Mouse (Mus musculus): ENCODE measurements around the gene Atp6v0d1. TPM values are rescaled to one million over a fixed set of nuclear protein-coding genes. Genes with fewer than 3 reads are reported as not detected.

Gene Atp6v0d1
- polyA plus RNA-seq, 1 experiment from 2014 or later = 73.2 TPM

DNA sequence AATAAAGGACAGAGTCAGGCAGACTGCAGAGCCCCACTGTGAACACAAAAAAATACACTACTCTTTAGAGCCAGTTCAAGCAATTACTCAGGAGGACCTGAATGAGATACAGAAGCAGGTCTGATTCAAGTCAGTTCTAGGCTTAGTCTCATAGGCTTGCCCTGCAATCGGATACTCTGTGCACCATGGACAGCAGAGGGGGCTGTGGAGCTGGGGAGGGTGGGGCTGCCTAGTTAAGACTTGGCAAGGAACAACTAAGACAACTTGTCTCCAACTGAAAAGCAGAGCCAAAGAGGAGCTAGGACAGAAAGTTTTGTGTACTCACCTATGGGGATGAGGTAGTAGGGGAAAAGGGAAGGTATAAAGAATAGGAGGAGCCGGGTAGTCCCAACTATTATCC is 34.1 kb downstream of the Atp6v0d1 start:
- no peak overlapping the region for H3K9ac ChIP-seq
- no peaks in the 10 kb centered on the region for H3K27me3 ChIP-seq (replicated peaks)
- H3K4me2 ChIP-seq = no peak overlapping the region
- no peak for ATAC-seq (ENCODE audit: insufficient read depth, low FRiP score, low read depth)
- WGBS = 66% methylated on average over 2 of the region's 2 CpGs
- peaks cover 21% of the 10 kb centered on the region; the same call in 1 of the 2 replicates for H3K4me1 ChIP-seq
- no peak overlapping the region for H3K27ac ChIP-seq
- no peak overlapping the region for H3K4me3 ChIP-seq (replicated peaks)
- H3K9me3 ChIP-seq = no peaks in the 10 kb centered on the region
- peaks cover 9% of the 10 kb centered on the region; the same call in 1 of the 2 replicates for H3K36me3 ChIP-seq

DNA sequence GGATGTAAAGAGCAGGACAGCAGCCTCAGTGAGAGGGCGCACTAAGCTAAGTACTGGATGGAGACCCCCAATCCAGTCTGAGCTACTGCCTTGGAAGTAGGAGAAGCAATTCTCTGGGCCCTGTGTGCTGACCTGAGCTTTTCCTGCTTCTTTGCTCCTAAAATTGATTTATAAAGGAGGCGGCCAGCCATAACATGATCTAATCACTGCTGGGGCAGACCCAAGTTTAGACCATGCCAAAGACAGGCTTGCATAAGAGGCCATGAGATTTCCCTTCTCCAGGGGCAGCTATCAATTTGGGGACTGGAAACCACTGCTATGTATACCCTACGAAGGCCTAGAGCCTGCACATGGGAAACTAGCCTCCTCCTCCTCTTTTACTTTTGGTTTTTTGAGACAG is 36.6 kb downstream of the Atp6v0d1 start:
- Histone ChIP-seq H3K4me3 (replicated peaks) (no peak overlapping the region), H3K4me2 (no peak overlapping the region), H3K4me1 (peaks cover 19% of the 10 kb centered on the region; the same call in 1 of the 2 replicates), H3K9me3 (no peaks in the 10 kb centered on the region), H3K27ac (no peak overlapping the region), H3K36me3 (peaks cover 9% of the 10 kb centered on the region), H3K27me3 (replicated peaks) (no peaks in the 10 kb centered on the region), H3K9ac (no peak overlapping the region)
- ATAC-seq (ENCODE audit: insufficient read depth, low FRiP score, low read depth) = no peak
- 87% methylated on average over 3 of the region's 3 CpGs for WGBS

DNA sequence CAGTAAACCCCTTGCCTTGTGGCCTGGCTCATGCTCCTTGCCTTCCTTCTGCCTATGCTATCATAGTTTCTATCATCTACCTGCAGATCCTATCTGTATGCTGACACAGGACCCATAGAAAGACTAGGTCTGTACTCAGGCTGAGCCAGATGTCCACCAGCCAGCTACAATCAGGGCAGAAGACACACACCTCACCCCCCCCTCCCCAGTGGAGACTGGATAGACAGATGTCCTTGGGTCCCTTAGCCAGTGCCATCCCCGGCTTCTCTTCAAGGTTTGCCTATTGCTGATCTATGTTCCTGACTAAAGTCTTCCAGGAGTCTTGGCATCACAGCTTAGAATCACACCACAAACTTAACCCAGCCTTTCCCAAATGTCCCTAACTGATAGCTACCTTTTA is 37.6 kb downstream of the Atp6v0d1 start:
- Histone ChIP-seq H3K4me3 (replicated peaks) (no peak overlapping the region), H3K9me3 (no peaks in the 10 kb centered on the region), H3K36me3 (peaks cover 9% of the 10 kb centered on the region), H3K4me2 (no peak overlapping the region), H3K27ac (no peak overlapping the region), H3K4me1 (peaks cover 9% of the 10 kb centered on the region; the same call in 1 of the 2 replicates), H3K9ac (no peak overlapping the region), H3K27me3 (replicated peaks) (no peaks in the 10 kb centered on the region)
- 93% methylated on average over 1 of the region's 1 CpGs for WGBS
- ATAC-seq (ENCODE audit: insufficient read depth, low FRiP score, low read depth) = no peak

- WGBS = 84% methylated on average over 2 of the region's 2 CpGs
- no peaks in the 10 kb centered on the region for H3K27me3 ChIP-seq (replicated peaks)
- H3K4me1 ChIP-seq = peaks cover 7% of the 10 kb centered on the region
- no peak overlapping the region for H3K4me2 ChIP-seq
- peaks cover 12% of the 10 kb centered on the region for H3K36me3 ChIP-seq
- no peaks in the 10 kb centered on the region for H3K9me3 ChIP-seq
- H3K4me3 ChIP-seq (replicated peaks) = no peak overlapping the region
- ATAC-seq (ENCODE audit: insufficient read depth, low FRiP score, low read depth) = no peak
- H3K9ac ChIP-seq = no peak overlapping the region
- H3K27ac ChIP-seq = no peak overlapping the region
Observed at GRCm38 (mm10) chr8:105527110-105527509, 38.7 kb downstream of the Atp6v0d1 start.

- no peak overlapping the region for H3K27ac ChIP-seq
- H3K4me1 ChIP-seq = peaks cover 28% of the 10 kb centered on the region
- 40% methylated on average over 9 of the region's 9 CpGs for WGBS
- H3K9ac ChIP-seq = no peak overlapping the region
- H3K36me3 ChIP-seq = peaks cover 3% of the 10 kb centered on the region; the same call in 1 of the 2 replicates
- 0 out of 2 replicates have a peak, but pooled peaks cover 4% of the 10 kb centered on the region for H3K27me3 ChIP-seq (replicated peaks)
- ATAC-seq (ENCODE audit: insufficient read depth, low FRiP score, low read depth) = no peak
- H3K4me2 ChIP-seq = no peak overlapping the region
- H3K9me3 ChIP-seq = no peaks in the 10 kb centered on the region
- no peak overlapping the region for H3K4me3 ChIP-seq (replicated peaks)
Observed at GRCm38 (mm10) chr8:105522890-105523289, 43.0 kb downstream of the Atp6v0d1 start.

DNA sequence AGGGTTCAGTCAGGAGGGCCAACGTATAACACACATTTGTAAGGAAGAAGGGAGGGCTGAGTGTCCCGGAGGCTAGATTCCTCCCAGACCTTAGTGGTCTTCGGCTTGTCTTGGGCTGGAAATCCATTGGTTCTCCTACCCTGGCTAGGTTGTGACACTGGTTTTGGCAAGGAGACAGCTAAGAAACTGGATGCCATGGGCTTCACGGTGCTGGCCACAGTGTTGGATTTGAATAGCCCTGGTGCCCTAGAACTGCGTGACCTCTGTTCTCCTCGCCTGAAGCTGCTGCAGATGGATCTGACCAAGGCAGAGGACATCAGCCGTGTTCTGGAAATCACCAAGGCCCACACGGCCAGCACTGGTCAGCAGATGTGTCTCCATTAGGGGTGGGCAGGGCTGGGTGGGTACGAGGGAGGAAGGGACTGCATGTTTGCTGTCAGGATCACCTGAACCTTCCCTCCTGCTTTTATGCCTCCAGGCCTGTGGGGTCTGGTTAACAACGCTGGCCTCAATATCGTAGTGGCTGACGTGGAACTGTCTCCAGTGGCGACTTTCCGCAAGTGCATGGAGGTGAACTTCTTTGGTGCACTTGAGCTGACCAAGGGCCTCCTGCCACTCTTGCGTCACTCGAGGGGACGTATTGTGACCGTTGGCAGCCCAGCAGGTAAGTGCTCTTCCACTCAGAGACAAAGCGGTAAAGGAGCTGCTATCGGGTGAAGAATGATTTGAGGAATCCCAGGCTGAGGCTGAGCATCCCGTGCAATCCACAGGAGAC is 43.7 kb downstream of the Atp6v0d1 start:
- Histone ChIP-seq H3K27me3 (replicated peaks) (peaks cover 9% of the 10 kb centered on the region; the same call in 1 of the 2 replicates), H3K36me3 (peaks cover 3% of the 10 kb centered on the region; the same call in 1 of the 2 replicates), H3K4me3 (replicated peaks) (no peak overlapping the region), H3K9ac (no peak overlapping the region), H3K4me2 (no peak overlapping the region), H3K27ac (no peak overlapping the region), H3K9me3 (no peaks in the 10 kb centered on the region), H3K4me1 (peaks cover 34% of the 10 kb centered on the region)
- WGBS = 71% methylated on average over 21 of the region's 21 CpGs
- ATAC-seq (ENCODE audit: insufficient read depth, low FRiP score, low read depth) = no peak

- Histone ChIP-seq H3K4me2 (no peak overlapping the region), H3K9me3 (no peaks in the 10 kb centered on the region), H3K9ac (no peak overlapping the region), H3K4me1 (peaks cover 41% of the 10 kb centered on the region), H3K27ac (no peak overlapping the region), H3K4me3 (replicated peaks) (no peak overlapping the region), H3K27me3 (replicated peaks) (peaks cover 9% of the 10 kb centered on the region; the same call in 1 of the 2 replicates), H3K36me3 (peaks cover 3% of the 10 kb centered on the region; the same call in 1 of the 2 replicates)
- 9% methylated on average over 3 of the region's 3 CpGs for WGBS
- no peak for ATAC-seq (ENCODE audit: insufficient read depth, low FRiP score, low read depth)
Observed at GRCm38 (mm10) chr8:105521061-105521460, 44.8 kb downstream of the Atp6v0d1 start.

DNA sequence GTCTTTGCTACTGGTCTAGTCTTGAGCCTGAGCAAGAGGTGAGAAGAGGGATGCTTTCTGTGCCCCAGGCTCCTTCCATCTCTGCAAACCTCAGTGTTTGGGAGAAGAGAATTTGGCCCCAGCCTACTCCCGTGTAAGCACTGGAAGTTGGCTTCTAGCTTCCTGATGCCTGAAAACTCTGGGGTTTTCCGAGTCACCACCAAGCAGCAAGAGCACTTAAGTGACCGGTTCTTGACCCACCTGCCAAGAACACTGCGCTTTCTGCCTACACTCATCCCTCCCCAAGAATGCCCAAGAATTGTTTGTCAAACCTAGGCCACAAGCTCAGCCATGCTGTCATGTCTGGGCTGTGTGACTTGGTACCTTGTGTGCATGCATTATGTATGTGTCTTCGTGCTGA is 45.3 kb downstream of the Atp6v0d1 start:
- Histone ChIP-seq H3K9me3 (no peaks in the 10 kb centered on the region), H3K27me3 (replicated peaks) (peaks cover 9% of the 10 kb centered on the region; the same call in 1 of the 2 replicates), H3K27ac (no peak overlapping the region), H3K9ac (no peak overlapping the region), H3K4me2 (no peak overlapping the region), H3K4me3 (replicated peaks) (no peak overlapping the region), H3K36me3 (peaks cover 3% of the 10 kb centered on the region; the same call in 1 of the 2 replicates), H3K4me1 (peaks cover 43% of the 10 kb centered on the region)
- WGBS = 37% methylated on average over 5 of the region's 5 CpGs
- ATAC-seq (ENCODE audit: insufficient read depth, low FRiP score, low read depth) = no peak

DNA sequence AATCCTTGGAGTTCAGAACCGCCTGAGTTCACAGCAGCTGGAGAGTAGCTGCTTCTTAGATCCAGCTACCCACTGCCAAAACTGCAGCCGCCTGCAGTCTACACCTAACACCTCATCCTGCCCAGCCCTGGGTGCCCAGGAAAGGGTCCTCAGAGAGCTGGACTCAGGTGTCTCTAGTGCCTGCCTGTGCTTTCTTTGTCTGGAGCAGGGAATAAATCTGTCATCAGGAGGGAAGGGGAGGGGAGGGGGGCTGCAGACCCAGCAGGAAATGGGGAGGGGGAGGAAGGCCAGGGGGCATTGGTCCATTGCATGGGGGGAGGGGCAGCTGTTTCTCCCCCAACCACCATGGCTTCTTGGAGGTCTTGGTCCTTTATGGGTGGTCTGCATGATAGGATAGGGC is 46.3 kb downstream of the Atp6v0d1 start:
- Histone ChIP-seq H3K36me3 (peaks cover 3% of the 10 kb centered on the region; the same call in 1 of the 2 replicates), H3K27me3 (replicated peaks) (peaks cover 9% of the 10 kb centered on the region; the same call in 1 of the 2 replicates), H3K9me3 (no peaks in the 10 kb centered on the region), H3K9ac (0 out of 2 replicates have a peak overlapping the region, but pooled peaks have one; percentile 56), H3K4me1 (peaks cover 43% of the 10 kb centered on the region), H3K27ac (no peak overlapping the region), H3K4me2 (peak overlapping the region; percentile 100), H3K4me3 (replicated peaks) (peak overlapping the region; percentile 56; the same call in 1 of the 2 replicates)
- 7% methylated on average over 2 of the region's 2 CpGs for WGBS
- ATAC-seq (ENCODE audit: insufficient read depth, low FRiP score, low read depth) = no peak

DNA sequence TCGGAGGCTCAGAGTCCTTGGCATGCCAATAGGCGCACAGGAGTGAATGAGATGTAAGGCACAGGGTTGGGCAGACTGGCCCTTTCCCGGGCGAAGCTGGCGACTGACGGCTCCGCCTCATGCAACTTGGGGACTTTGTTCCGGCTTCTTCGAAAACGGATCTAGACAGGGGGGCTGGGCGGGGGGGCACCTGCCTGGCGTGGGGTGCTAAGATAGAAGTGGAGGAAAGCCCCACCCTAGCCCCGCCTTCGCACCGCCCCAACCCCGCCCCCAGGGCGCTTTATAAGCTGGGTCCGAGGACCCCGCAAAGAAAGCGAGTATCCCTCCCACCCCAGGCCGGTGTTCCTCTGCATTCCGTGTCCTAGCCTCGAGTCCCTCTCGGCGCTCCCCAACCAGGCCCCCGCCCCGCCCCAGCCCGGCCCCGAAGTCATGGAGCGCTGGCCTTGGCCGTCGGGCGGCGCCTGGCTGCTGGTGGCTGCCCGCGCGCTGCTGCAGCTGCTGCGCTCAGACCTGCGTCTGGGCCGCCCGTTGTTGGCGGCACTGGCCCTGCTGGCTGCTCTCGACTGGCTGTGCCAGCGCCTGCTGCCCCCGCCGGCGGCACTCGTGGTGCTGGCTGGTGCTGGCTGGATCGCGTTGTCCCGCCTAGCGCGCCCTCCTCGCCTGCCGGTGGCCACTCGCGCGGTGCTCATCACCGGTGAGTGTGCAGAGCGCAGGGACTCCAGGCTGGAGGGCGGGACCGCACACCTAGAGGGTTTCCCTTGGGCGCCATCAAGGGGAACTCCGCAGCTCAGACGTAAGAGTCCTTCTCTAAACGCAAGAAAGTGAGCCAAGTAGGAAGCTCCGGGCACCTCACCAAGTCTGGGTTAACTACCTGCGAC is 47.2 kb downstream of the Atp6v0d1 start, which contains the start of gene Hsd11b2:
TSS of gene Hsd11b2 (plus strand) at position 320 of the 878 bp plus-strand sequence.
- ATAC-seq (ENCODE audit: insufficient read depth, low FRiP score, low read depth) = peak; percentile 59
- peaks cover 9% of the 10 kb centered on the region; the same call in 1 of the 2 replicates for H3K27me3 ChIP-seq (replicated peaks)
- peak within 1 kb of the TSS; percentile 56 for H3K9ac ChIP-seq
- peaks cover 43% of the 10 kb centered on the region for H3K4me1 ChIP-seq
- WGBS = 1% methylated on average over 61 of the region's 68 CpGs
- peak within 1 kb of the TSS; percentile 56 for H3K4me3 ChIP-seq (replicated peaks)
- peak within 1 kb of the TSS; percentile 48; the same call in 1 of the 2 replicates for H3K27ac ChIP-seq
- no peaks in the 10 kb centered on the region for H3K9me3 ChIP-seq
- H3K4me2 ChIP-seq = peak within 1 kb of the TSS; percentile 100
- 0 out of 2 replicates have a peak, but pooled peaks cover 3% of the 10 kb centered on the region for H3K36me3 ChIP-seq

DNA sequence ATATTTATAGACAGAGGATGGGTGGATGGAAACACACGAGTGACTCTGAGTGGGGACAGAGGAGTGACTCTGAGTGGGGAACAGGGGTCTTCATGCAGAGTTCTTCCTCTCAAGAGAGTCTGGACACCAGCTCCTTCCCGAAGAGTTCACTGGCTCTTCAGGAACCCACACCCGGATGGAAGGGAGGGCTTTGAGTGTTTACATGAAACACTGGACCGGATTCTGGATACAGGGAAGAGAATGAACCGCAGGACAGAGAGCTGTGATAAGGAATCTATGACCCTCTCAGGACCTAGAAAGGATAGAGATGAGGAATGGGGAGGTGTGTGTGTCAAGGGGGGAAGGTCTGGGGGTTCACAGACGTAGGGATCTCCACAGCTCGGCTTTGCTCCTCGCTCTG is 48.5 kb downstream of the Atp6v0d1 start:
- Histone ChIP-seq H3K36me3 (no peaks in the 10 kb centered on the region), H3K27me3 (replicated peaks) (peaks cover 9% of the 10 kb centered on the region; the same call in 1 of the 2 replicates), H3K4me1 (peaks cover 37% of the 10 kb centered on the region), H3K9ac (no peak overlapping the region), H3K9me3 (no peaks in the 10 kb centered on the region), H3K4me3 (replicated peaks) (no peak overlapping the region), H3K4me2 (no peak overlapping the region), H3K27ac (no peak overlapping the region)
- no peak for ATAC-seq (ENCODE audit: insufficient read depth, low FRiP score, low read depth)
- 27% methylated on average over 8 of the region's 8 CpGs for WGBS
